Mouse (Mus musculus): ENCODE data around the gene Pitpna.
"Not testable (repeated sequence)": the region's sequence is repeated elsewhere in the genome, so short reads cannot be mapped to it uniquely, and the experiment has no call there.

The Pitpna gene

DNA sequence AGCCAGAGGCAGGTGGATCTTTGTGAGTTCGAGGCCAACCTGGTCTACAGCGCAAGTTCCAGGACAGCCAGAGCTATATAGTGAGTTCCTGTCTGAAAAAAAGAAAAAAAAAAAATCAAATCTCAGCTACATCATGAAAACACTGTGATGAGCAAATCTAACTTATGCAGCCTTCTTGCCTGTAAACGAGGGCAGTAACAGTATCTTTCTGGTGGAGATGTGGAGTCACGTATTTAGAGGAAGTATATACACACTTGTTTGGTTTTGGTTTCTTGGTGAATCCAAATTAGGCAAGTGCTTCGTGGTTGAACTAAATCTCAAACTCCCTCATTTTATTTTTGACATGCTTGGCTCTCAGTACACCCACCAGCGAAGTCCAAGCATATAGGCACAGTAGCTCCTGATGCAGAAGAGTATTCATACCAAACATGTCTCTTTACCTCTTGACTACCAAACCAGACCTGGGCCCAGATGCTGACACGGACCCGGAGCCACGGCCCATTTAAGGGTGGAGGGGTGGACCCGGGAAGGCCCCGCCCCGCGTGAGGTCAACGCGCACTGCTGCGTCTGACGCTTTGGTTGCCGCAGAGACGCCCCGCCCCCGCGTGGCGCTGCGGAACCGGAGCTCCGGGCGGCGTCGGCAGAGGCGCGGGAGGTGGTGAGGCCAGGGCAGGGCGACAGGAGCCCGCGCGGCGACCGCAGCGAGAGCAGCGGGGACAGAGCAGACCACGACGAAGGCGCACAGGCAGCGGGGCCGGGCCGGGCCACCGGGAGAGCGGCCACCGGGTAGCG is at the start of gene Pitpna:
TSS of gene Pitpna (plus strand) at position 605 of the 792 bp plus-strand sequence.
- peak; percentile 98 for DNase-seq

DNA sequence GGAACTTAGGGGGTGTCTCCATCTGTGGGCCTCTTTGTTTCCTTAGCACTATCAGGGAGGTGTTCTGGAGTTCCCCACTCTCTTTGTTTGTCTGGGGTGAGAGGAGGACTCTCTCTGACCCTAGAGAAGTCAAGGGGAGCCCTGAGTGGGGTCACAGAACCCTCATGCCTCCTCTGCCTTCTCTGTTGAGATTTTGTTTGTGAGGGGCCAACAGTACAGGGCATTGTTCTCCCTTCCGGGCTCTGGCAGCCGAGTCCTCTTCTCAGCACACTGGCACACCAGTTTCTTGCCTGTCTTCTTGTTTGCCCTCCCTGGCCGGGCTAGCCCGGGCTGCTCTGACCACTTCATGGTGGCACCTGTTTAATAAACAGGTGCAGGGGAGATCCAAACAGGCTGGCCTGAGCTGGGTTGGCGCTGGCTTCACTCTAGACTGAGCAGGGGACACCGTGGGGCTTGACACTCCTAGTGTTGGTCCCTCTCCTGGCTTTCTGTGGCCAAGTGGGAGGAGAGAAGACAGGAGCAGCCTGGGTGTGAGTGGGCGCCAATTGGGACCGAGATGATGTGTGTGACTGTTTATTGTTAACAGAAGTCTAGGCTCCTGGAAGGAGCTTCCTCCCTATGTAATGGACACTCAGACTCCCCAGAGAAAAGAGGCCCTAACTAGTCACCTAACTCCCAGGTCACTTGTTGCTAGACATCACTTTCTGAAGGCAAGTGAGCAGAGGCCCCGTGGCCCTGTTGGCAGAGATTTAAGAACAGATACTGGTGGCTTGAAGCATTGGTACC is 49.5 kb upstream of the Pitpna start:
- DNase-seq: peak; percentile 52

DNA sequence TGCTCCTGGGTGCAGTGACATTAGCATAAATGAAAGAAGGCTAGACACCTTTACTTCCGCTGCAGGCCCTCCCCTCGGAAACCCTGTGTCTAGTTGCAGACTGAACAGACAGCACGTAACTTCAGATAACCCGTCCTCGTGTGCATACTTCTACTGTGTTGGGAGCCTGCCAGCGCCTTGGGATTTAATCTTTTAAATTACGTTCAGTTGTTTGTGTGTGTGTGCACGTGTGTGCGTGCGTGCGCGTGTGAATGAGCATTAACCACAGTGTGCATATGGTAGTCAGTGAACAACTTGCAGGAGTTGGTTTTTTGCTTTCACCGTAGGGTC is 49.0 kb upstream of the Pitpna start:
- DNase-seq: peak; percentile 58

- DNase-seq: no peak
These were observed 47.7 kb upstream of the Pitpna start for GRCm38 (mm10) chr11:75540209-75540608.

DNA sequence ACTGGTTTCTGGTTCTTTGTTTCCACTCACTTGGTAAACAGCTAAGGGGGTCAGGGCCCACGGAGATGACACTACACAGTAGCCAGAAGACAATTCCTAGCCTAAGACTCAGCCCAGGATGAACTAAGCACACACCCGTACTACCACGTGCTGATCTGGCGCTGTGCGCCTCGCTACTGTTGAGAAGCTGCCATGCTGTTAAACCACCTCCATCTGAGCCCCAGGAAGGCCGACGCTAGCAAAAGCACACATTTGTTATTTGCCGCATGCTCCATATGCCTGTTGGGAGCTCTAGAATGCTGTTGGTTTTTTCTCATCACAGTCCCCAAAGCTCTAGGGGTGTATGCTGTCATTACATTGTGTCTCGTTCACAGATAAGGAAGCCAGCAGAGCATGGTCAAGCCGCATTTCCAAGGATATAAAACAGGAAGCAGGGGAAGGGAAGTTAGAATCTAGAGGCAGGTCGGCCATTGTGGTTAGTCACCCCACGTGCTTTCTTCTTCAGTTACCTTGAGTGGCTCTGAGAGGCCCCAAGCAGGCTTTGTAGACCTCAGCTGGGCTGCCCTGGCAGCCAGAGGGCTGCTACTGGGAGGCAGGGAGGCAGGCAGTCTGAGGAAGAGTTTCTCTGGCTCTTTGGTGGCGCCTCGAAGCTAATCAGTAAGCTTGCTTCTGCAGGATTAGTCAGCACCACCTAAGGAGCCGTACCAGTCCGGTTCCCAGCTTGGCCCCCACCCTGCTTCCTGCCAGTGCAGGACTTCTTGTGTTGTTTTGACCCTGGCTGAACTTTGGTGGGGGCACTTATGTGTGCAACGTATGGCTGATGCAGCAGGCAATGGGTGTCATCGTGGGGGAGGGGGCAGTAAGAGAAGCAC is 47.0 kb upstream of the Pitpna start:
- peak; percentile 65 for DNase-seq

DNA sequence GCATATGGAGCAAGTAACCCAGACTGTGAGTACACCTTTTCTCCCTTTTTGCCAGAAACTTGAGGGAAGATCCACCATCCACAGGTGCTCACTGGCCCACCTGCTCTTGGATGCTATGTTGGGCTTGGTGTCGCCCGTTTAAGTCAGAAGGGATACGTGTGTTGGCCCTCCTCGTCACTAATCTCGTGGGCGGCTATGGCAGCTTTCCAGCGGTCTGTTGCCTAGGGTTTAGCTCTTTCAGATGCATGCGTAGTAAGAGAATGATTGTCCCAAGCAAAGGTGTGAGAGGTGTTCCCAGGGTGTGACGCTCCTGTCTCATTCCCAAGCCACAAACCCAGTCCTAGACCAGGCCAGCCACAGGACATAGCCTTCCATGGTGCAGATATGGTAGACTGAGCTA is 43.2 kb upstream of the Pitpna start:
- no peak for DNase-seq

DNA sequence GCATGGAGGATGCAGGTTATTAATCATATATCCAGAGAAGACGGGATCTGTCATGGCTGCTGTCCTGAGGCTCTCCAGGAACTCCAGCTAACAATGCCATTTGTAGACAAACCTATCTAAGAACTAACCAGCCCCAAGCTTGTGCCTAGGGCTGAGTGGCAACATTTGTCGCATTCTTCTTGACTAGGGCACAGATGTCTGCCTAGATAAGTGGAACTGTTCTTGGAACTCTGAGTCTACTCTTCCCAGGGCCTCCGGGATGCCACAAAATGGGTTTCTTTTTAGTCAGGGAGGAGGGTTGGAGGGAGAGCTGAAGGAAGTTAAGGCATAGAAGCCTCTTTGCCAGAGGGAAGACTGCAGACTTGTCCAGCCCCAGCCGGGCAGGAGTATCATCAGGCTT is 41.8 kb upstream of the Pitpna start:
- no peak for DNase-seq

GRCm38 (mm10) chr11:75549658-75550111 is 38.2 kb upstream of the Pitpna start:
- no peak for DNase-seq

GRCm38 (mm10) chr11:75550200-75550946 is 37.5 kb upstream of the Pitpna start:
- DNase-seq: no peak

DNA sequence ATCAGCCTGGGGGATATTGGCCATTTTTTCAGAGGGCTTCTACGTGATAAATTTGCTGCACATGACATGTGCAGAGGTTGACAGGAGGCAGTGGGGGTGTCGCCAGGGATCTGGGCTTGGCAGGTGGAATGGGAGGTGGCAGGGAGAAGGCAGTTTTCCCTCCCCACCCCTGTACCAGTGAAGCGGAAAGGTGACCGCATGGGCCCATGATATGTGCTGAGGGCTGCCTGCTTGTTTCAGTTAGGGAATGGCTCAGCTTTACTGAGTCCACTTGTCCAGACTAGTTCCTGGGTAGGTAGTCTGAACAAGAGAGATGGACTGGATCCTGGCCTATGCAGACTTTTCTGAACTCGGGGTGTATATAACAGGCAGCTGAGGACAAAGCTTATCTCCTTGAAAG is 36.6 kb upstream of the Pitpna start:
- DNase-seq: no peak

DNA sequence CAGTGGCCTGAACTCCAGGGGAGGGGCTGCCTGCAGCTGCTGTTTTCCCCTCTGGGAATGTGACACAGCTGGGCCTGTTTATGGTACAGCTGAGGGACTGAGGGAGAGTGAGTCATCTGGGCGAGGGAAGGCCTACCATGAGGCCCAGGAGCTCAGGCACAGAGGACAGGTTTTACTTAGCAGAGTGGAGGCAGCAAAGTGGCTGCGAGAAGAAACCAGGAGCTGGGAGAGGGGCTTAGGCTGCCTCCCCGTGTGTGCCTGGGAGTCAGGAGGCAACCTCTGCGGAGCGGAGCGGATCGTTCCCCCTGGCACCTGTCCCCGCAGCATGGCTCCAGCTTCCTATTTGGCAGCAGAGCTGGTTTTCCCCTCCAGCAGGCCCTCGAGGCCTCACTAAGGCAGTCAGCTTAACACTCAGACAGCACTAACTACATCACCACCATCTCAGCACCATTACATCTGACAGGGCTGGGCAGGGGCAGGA is 35.9 kb upstream of the Pitpna start:
- no peak for DNase-seq

GRCm38 (mm10) chr11:75552906-75553482 is 34.9 kb upstream of the Pitpna start:
- no peak for DNase-seq

DNA sequence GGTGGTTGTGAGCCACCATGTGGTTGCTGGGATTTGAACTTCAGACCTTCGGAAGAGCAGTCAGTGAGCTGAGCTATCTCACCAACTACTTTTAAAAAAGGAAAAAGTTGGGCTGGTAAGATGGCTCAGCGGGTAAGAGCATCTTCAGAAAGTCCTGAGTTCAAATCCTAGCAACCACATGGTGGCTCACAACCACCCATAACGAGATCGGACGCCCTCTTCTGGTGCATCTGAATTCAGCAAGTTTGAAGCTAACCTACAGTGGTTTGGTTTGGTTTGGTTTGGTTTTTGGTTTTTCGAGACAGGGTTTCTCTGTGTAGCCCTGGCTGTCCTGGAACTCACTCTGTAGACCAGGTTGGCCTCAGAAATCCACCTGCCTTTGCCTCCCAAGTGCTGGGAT is 31.9 kb upstream of the Pitpna start:
- not testable (repeated sequence) for DNase-seq

DNA sequence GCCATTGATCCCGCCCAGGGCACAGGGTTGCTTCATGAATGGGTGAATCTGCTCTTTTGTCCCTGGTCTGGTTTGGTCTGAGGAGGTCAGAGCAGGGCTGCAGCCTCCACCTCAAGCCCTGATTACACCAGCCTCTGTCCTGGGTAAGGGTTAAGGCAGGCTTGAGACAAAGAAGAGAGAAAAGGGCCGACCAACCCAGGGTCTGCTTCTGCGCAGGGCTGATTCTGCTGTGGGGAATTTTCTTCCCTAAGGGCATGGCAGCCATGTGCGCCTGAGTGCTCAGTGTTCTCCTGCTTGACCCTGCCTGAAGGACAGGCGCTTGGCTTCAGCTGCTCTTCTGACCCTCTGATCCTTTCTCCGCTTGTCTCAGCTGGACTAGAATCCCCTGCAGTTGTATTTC is 30.8 kb upstream of the Pitpna start:
- no peak for DNase-seq

DNA sequence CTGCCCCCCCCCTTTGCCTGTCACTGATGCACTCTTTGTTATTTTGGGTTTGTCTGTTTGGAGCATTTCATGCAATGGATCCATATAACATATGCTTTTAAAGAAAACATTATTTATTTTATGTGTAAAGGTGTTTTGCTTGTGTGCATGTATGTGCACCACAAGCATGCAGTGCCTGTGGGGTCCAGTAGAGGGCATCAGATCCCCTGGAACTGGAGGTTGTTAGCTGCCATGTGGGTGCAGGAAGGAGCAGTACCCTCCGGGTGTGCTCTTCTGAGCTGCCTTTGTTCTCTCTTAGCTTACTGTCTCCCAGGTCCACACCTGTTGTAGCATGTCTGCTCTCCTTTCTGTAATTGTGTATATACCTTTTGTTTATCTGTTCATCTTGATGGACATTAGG is 29.8 kb upstream of the Pitpna start:
- peak; percentile 78 for DNase-seq

DNA sequence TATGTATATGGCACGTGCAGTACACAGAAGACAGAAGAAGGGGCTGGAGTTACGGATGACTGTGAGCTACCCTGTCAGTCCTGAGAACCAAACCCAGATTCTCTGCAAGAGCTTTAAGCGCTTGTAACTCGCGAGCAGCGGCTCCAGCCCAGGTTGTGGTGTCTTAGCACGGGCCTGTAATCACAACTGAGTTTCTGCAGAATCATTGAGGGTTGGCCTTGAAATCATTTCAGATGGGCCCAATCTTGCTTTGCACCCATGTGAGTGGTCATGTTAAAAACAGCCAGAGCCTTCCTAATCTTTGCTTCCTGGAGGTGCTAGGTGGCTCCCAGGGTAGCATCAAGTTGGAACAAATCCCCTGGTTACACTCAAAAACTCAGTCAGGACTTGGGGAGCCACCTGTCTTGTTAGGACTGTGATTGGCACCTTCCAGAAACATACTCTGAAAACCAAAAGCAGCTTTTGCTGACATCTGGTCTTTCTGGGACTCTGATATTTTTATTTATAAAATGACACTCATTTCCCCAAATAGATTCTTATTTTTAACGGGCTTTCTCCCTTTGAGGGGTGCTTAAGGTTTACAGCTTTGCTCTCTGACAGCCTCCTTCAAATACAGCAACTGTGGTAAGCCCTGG is 27.9 kb upstream of the Pitpna start:
- peak; percentile 57 for DNase-seq

DNA sequence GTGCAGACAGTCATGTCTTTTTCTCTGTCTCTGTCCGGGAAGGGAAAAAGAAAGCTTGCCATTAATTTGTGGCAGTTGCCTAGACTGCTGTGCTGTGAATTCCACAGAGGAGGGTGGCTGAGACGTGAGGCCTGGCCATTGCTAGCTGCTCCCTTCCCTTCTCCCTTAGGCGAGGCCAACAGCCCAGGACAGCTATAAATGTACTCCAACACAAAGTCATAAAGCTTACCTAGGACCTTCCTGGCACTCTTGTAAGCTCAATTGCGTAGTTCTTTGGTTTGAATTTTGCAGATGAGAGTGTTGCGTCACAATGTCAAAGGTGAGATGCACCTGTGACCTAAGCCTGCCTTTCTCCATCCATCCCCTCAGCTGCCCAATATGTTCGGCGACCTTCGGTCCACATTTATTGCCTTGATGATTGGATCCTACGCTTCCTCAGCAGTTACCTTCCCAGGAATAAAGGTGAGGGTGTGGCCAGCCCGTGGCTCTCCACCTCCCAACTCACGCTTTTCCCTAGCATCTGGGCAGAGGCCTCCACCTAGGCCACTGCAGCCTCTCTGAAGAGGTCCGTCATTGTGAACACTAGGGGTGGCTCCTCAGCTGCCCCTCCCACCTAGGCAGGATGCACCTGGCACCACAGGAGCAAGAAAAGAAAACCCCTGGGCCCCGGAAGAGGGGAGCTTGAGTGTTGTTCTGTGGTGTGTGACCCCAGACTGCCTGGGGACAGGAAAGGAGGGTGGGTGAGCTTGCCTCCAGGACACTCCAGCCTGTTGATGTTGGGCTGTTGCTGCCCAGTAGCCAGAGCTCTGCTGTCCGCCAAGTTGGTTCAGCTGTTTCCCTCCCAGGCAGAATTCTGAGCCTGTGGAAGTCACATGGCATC is 27.1 kb upstream of the Pitpna start:
- peak; percentile 85 for DNase-seq

DNA sequence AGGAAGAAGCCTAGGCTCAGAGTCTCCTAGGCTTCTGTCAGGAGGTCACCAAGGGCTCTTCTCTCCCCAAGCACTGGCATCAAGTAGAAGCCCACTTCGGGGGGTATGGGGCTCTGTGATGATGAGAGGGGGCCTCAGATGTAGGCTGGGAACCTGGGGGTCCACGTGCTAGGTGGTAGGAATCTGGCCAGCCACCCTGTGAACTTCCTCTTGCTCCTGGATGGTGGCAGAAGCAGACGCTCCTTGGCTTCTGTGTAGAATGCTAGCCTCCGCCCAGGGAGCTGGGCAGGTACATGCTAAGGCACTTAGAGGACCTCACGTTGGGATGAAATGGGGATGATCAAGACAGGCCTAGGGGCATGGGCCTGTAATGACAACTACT is 26.5 kb upstream of the Pitpna start:
- peak; percentile 56 for DNase-seq

- no peak for DNase-seq
These were observed 25.1 kb upstream of the Pitpna start for GRCm38 (mm10) chr11:75562840-75563239.

DNA sequence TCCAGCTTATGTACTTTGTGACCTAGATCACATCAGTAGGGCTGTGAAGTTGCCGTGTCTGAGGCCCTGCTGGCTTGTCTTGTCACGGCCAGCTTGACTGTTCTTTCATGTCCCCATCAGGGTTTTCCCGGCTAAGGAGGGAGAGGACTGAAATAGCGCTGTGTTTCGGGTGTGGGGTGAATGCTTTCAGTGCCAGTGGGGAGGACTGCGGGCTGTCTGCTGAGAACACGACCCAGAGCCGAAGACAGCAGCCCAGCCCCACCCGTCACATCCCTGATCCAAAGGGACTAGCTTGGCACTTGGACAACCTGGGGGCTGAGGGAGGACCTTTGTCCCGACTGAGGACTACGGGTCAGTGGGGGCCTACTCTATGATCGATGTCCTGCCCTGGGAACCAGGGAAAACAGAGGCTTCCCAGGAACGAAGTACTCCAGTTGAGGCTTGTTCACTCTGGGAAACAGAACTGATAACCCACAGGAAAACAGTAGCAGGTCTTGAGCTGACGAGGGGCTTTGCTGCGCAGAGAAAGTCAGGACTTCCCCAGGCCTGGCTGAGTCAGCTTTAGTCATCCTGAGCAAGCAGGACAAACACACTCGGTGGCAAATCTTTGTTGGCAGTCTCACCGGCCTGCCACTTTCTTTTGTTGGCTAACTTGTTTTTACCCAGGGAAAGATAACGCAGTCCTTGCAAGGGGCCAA is 23.9 kb upstream of the Pitpna start:
- DNase-seq: no peak
